Mouse (Mus musculus): Measurements from ENCODE around the gene Ngef.

Gene Ngef

GRCm38 (mm10) chr1:87573800-87574215, at the start of gene Ngef:
TSS of gene Ngef (minus strand) at chr1:87573870.
- DNase-seq (ENCODE audit: low spot score) = no peak

GRCm38 (mm10) chr1:87621858-87622279, 48.2 kb upstream of the Ngef start:
- DNase-seq (ENCODE audit: low spot score) = no peak

GRCm38 (mm10) chr1:87621146-87621857, 47.6 kb upstream of the Ngef start:
- DNase-seq (ENCODE audit: low spot score) = no peak

GRCm38 (mm10) chr1:87620693-87621092, 47.0 kb upstream of the Ngef start:
- no peak for DNase-seq (ENCODE audit: low spot score)

GRCm38 (mm10) chr1:87620211-87620668, 46.6 kb upstream of the Ngef start, which contains the start of gene Inpp5d:
TSS of gene Inpp5d (plus strand) at chr1:87620312.
- peak; percentile 45 for DNase-seq (ENCODE audit: low spot score)

- DNase-seq (ENCODE audit: low spot score) = no peak
These were observed 41.1 kb upstream of the Ngef start for GRCm38 (mm10) chr1:87614576-87615295.

- DNase-seq (ENCODE audit: low spot score) = peak; percentile 61
These were observed 34.9 kb upstream of the Ngef start for GRCm38 (mm10) chr1:87608416-87609046.

GRCm38 (mm10) chr1:87607385-87608091, 33.9 kb upstream of the Ngef start:
- peak; percentile 30 for DNase-seq (ENCODE audit: low spot score)

GRCm38 (mm10) chr1:87605296-87605695, 31.6 kb upstream of the Ngef start:
- DNase-seq (ENCODE audit: low spot score) = no peak

- DNase-seq (ENCODE audit: low spot score) = no peak
These were observed 29.7 kb upstream of the Ngef start for GRCm38 (mm10) chr1:87603389-87603788.

- no peak for DNase-seq (ENCODE audit: low spot score)
These were observed 28.1 kb upstream of the Ngef start for GRCm38 (mm10) chr1:87601801-87602200.

GRCm38 (mm10) chr1:87600533-87600932, 26.9 kb upstream of the Ngef start:
- no peak for DNase-seq (ENCODE audit: low spot score)

- DNase-seq (ENCODE audit: low spot score) = no peak
These were observed 21.0 kb upstream of the Ngef start for GRCm38 (mm10) chr1:87594671-87595070.

GRCm38 (mm10) chr1:87594261-87594660, 20.6 kb upstream of the Ngef start:
- no peak for DNase-seq (ENCODE audit: low spot score)

- no peak for DNase-seq (ENCODE audit: low spot score)
These were observed 16.3 kb upstream of the Ngef start for GRCm38 (mm10) chr1:87589980-87590379.

- DNase-seq (ENCODE audit: low spot score) = no peak
These were observed 15.5 kb upstream of the Ngef start for GRCm38 (mm10) chr1:87589162-87589561.

- no peak for DNase-seq (ENCODE audit: low spot score)
These were observed 7.2 kb upstream of the Ngef start for GRCm38 (mm10) chr1:87580824-87581223.

GRCm38 (mm10) chr1:87578965-87579364, 5.3 kb upstream of the Ngef start:
- no peak for DNase-seq (ENCODE audit: low spot score)

- DNase-seq (ENCODE audit: low spot score) = no peak
These were observed 1.1 kb upstream of the Ngef start for GRCm38 (mm10) chr1:87574785-87575184.

- no peak for DNase-seq (ENCODE audit: low spot score)
These were observed 683 bp upstream of the Ngef start for GRCm38 (mm10) chr1:87574353-87574752.

GRCm38 (mm10) chr1:87573261-87573660, 409 bp downstream of the Ngef start:
- no peak for DNase-seq (ENCODE audit: low spot score)

GRCm38 (mm10) chr1:87568398-87568797, 5.3 kb downstream of the Ngef start:
- peak; percentile 7 for DNase-seq (ENCODE audit: low spot score)
